ENCODE assay signal across 17 mouse cellular contexts in genomic region chr4:62520892-62521400, GRCm38 (mm10). TPM values are rescaled to one million over a fixed set of nuclear protein-coding genes. Genes with fewer than 3 reads are reported as not detected.
A peak's percentile ranks its signal among the peaks of the same experiment; 100 is the strongest.
DNase-seq lines count a peak whose midpoint lies in the region; ATAC-seq and TF ChIP-seq lines count a peak whose summit lies in the region.
"Had no signal": no experiment of that assay in that cellular context is flagged by ENCODE, and none has a peak within 500 bp of the region (broad histone marks: within the 10 kb centered on the region; RNA-seq: fewer than 3 reads in every experiment).

No protein-coding gene starts in this region.

- no peak for TF ChIP-seq CTCF in gastrocnemius, adult 2 months (IDR thresholded peaks at IDR 0.05)

- intact Hi-C loops in gastrocnemius, adult 2 months (cut with DNase I) = loop anchor here (5.0 kb wide), 1 partner anchor 114 kb away; the partner anchor contains the start of genes Cdc26 and Prpf4
- intact Hi-C loops in gastrocnemius, postnatal 14 days (cut with DNase I; ENCODE audit: low total_unique reads) = no loop called here

- 91% methylated on average over 2 of the region's 2 CpGs for WGBS in midbrain, embryonic 10.5 days
- 85% methylated on average over 2 of the region's 2 CpGs for WGBS in midbrain, embryonic 13.5 days
- 79% methylated on average over 2 of the region's 2 CpGs for WGBS in liver, embryonic 11.5 days
- 67% methylated on average over 2 of the region's 2 CpGs for WGBS in stomach, embryonic 16.5 days

- ATAC-seq in midbrain, embryonic 13.5 days = no peak
- no peak for ATAC-seq in liver, embryonic 11.5 days (replicated peaks; ENCODE audit: low FRiP score)
- ATAC-seq in stomach, embryonic 16.5 days (ENCODE audit: insufficient read depth, low FRiP score) = no peak

- H3K36me3 ChIP-seq in midbrain, embryonic 10.5 days = peaks cover 24% of the 10 kb centered on the region
- H3K36me3 ChIP-seq in midbrain, embryonic 13.5 days = peaks cover 8% of the 10 kb centered on the region
- peaks cover 11% of the 10 kb centered on the region for H3K36me3 ChIP-seq in liver, embryonic 11.5 days (ENCODE audit: control insufficient read depth, insufficient read depth, low read length)
- no peaks in the 10 kb centered on the region for H3K36me3 ChIP-seq in stomach, embryonic 16.5 days (ENCODE audit: control insufficient read depth, insufficient read depth, low read length)

- no peaks in the 10 kb centered on the region for H3K9me3 ChIP-seq in midbrain, embryonic 10.5 days (replicated peaks)
- H3K9me3 ChIP-seq in midbrain, embryonic 13.5 days = no peaks in the 10 kb centered on the region
- H3K9me3 ChIP-seq in liver, embryonic 11.5 days (ENCODE audit: control insufficient read depth, low read length) = no peaks in the 10 kb centered on the region
- no peaks in the 10 kb centered on the region for H3K9me3 ChIP-seq in stomach, embryonic 16.5 days (replicated peaks; ENCODE audit: control insufficient read depth, low read length)

- H3K27ac ChIP-seq in gastrocnemius, adult 2 months = peak overlapping the region; percentile 95; the same call in 1 of the 2 replicates
- no peak overlapping the region for H3K27ac ChIP-seq in midbrain, embryonic 10.5 days (replicated peaks)
- H3K27ac ChIP-seq in midbrain, embryonic 13.5 days = no peak overlapping the region
- H3K27ac ChIP-seq in liver, embryonic 11.5 days (ENCODE audit: low read depth, low read length) = peak overlapping the region; percentile 93; the same call in 1 of the 2 replicates
- H3K27ac ChIP-seq in stomach, embryonic 16.5 days (ENCODE audit: low read length) = peak overlapping the region; percentile 73; the same call in 1 of the 2 replicates

- no peak overlapping the region; the same call in 1 of the 2 replicates for H3K9ac ChIP-seq in midbrain, embryonic 13.5 days (replicated peaks)
- H3K9ac ChIP-seq in liver, embryonic 11.5 days (ENCODE audit: low read depth, low read length) = no peak overlapping the region
- no peak overlapping the region for H3K9ac ChIP-seq in stomach, embryonic 16.5 days (ENCODE audit: low read length)

- DNase-seq in gastrocnemius, adult 2 months = no peak
- no peak for DNase-seq in gastrocnemius, postnatal 14 days
- no peak for DNase-seq in midbrain, embryonic 10.5 days (ENCODE audit: low spot score)
- no peak for DNase-seq in liver, embryonic 11.5 days (ENCODE audit: low spot score)
- no peak for DNase-seq in layer of hippocampus, postnatal 14 days (ENCODE audit: low spot score in 2 of 2)
- DNase-seq in cerebellum, adult 9-10 months = no peak
- DNase-seq: adrenal gland, adult 2 months; cerebellum, adult 2 months; kidney, postnatal 14 days; layer of hippocampus, postnatal 36 days; lung, postnatal 4 days; midbrain, embryonic 14.5 days; right cerebral cortex, adult 18-20 months; spleen, adult 18-20 months; thymus, adult 18-20 months had no signal

- no peak overlapping the region for H3K4me2 ChIP-seq in midbrain, embryonic 13.5 days (replicated peaks)
- H3K4me2 ChIP-seq in liver, embryonic 11.5 days = peak overlapping the region; percentile 77
- peak overlapping the region; percentile 81; the same call in 1 of the 2 replicates for H3K4me2 ChIP-seq in stomach, embryonic 16.5 days (ENCODE audit: low read depth, low read length)

- peaks cover 53% of the 10 kb centered on the region for H3K4me1 ChIP-seq in midbrain, embryonic 10.5 days
- H3K4me1 ChIP-seq in midbrain, embryonic 13.5 days (replicated peaks) = peaks cover 31% of the 10 kb centered on the region
- H3K4me1 ChIP-seq in liver, embryonic 11.5 days (replicated peaks; ENCODE audit: control insufficient read depth, insufficient read depth, low read length) = peaks cover 32% of the 10 kb centered on the region
- peaks cover 38% of the 10 kb centered on the region for H3K4me1 ChIP-seq in stomach, embryonic 16.5 days (ENCODE audit: control insufficient read depth, insufficient read depth, low read length)

- H3K4me3 ChIP-seq in gastrocnemius, adult 2 months = no peak overlapping the region
- H3K4me3 ChIP-seq in midbrain, embryonic 10.5 days = peak overlapping the region; percentile 82; the same call in 1 of the 2 replicates
- H3K4me3 ChIP-seq in midbrain, embryonic 13.5 days (replicated peaks) = no peak overlapping the region
- H3K4me3 ChIP-seq in liver, embryonic 11.5 days (ENCODE audit: low read depth, low read length) = no peak overlapping the region
- no peak overlapping the region for H3K4me3 ChIP-seq in stomach, embryonic 16.5 days (replicated peaks; ENCODE audit: low read length)

- no peaks in the 10 kb centered on the region for H3K27me3 ChIP-seq in midbrain, embryonic 10.5 days (ENCODE audit: low read depth, poor library complexity, severe bottlenecking)
- no peaks in the 10 kb centered on the region for H3K27me3 ChIP-seq in midbrain, embryonic 13.5 days
- H3K27me3 ChIP-seq in liver, embryonic 11.5 days (replicated peaks; ENCODE audit: control insufficient read depth, insufficient read depth, low read length) = no peaks in the 10 kb centered on the region
- no peaks in the 10 kb centered on the region for H3K27me3 ChIP-seq in stomach, embryonic 16.5 days (ENCODE audit: control insufficient read depth, insufficient read depth, low read length)

RNA-seq across cellular contexts. Expression of gene Alad, which starts 1.2 kb away (rescaled TPM):
- 10 to 100 TPM; 21.7 to 32.8 TPM for total RNA-seq in gastrocnemius, adult 2 months (2021)
- total RNA-seq in gastrocnemius, postnatal 14 days (2021) = 10 to 100 TPM; 21.9 to 22.1 TPM
- polyA plus RNA-seq in midbrain, embryonic 10.5 days (2016; fragmentation: Nextera tagmentation; extraction: Ambion mirVana) = 120 and 123 TPM in 2 replicates
- 59.8 and 65.4 TPM in 2 replicates for polyA plus RNA-seq in midbrain, embryonic 13.5 days (2015; fragmentation: Nextera tagmentation; extraction: Ambion mirVana)
- polyA plus RNA-seq in liver, embryonic 11.5 days (2014; fragmentation: Nextera tagmentation; extraction: Ambion mirVana) = 468 and 489 TPM in 2 replicates
- 144 and 150 TPM in 2 replicates for polyA plus RNA-seq in stomach, embryonic 16.5 days (2015; fragmentation: Nextera tagmentation; extraction: Ambion mirVana)
- total RNA-seq in layer of hippocampus, postnatal 14 days (2021) = 10 to 100 TPM; 21.7 to 27.6 TPM

RNA-seq across cellular contexts. Expression of gene Pole3, which starts 3.9 kb away (rescaled TPM):
- 10 to 100 TPM; 15.5 to 18.5 TPM for total RNA-seq in gastrocnemius, adult 2 months (2021)
- total RNA-seq in gastrocnemius, postnatal 14 days (2021) = 10 to 100 TPM; 15.8 to 16.9 TPM
- polyA plus RNA-seq in midbrain, embryonic 10.5 days (2016; fragmentation: Nextera tagmentation; extraction: Ambion mirVana) = 140 and 142 TPM in 2 replicates
- polyA plus RNA-seq in midbrain, embryonic 13.5 days (2015; fragmentation: Nextera tagmentation; extraction: Ambion mirVana) = 81.3 and 87.2 TPM in 2 replicates
- 102 and 106 TPM in 2 replicates for polyA plus RNA-seq in liver, embryonic 11.5 days (2014; fragmentation: Nextera tagmentation; extraction: Ambion mirVana)
- 76.0 and 77.8 TPM in 2 replicates for polyA plus RNA-seq in stomach, embryonic 16.5 days (2015; fragmentation: Nextera tagmentation; extraction: Ambion mirVana)
- total RNA-seq in layer of hippocampus, postnatal 14 days (2021) = 10 to 100 TPM; 23.8 to 26.3 TPM

RNA-seq across cellular contexts. Expression of gene 4933430I17Rik, which starts 4.2 kb away (rescaled TPM):
- total RNA-seq in gastrocnemius, adult 2 months (2021) = under 1 TPM in 1 of 2 experiments, not detected in 1; 0.17 TPM
- under 1 TPM; 0.33 to 0.45 TPM for total RNA-seq in gastrocnemius, postnatal 14 days (2021)
- polyA plus RNA-seq in midbrain, embryonic 10.5 days (2016; fragmentation: Nextera tagmentation; extraction: Ambion mirVana) = 1.5 and 1.7 TPM in 2 replicates
- polyA plus RNA-seq in midbrain, embryonic 13.5 days (2015; fragmentation: Nextera tagmentation; extraction: Ambion mirVana) = 1.1 and 1.5 TPM in 2 replicates
- polyA plus RNA-seq in liver, embryonic 11.5 days (2014; fragmentation: Nextera tagmentation; extraction: Ambion mirVana) = 0.36 and 0.49 TPM in 2 replicates
- 0.31 TPM in 1 of 2 replicates, not detected in the other for polyA plus RNA-seq in stomach, embryonic 16.5 days (2015; fragmentation: Nextera tagmentation; extraction: Ambion mirVana)
- under 1 TPM; 0.30 to 0.57 TPM for total RNA-seq in layer of hippocampus, postnatal 14 days (2021)

RNA-seq across cellular contexts. Expression of gene Hdhd3, which starts 17.7 kb away (rescaled TPM):
- 1 to 10 TPM; 1.3 to 1.6 TPM for total RNA-seq in gastrocnemius, adult 2 months (2021)
- total RNA-seq in gastrocnemius, postnatal 14 days (2021) = 1 to 10 TPM; 3.1 to 3.5 TPM
- 10.9 and 13.3 TPM in 2 replicates for polyA plus RNA-seq in midbrain, embryonic 10.5 days (2016; fragmentation: Nextera tagmentation; extraction: Ambion mirVana)
- 13.2 and 14.3 TPM in 2 replicates for polyA plus RNA-seq in midbrain, embryonic 13.5 days (2015; fragmentation: Nextera tagmentation; extraction: Ambion mirVana)
- 10.1 and 10.9 TPM in 2 replicates for polyA plus RNA-seq in liver, embryonic 11.5 days (2014; fragmentation: Nextera tagmentation; extraction: Ambion mirVana)
- 30.0 and 32.1 TPM in 2 replicates for polyA plus RNA-seq in stomach, embryonic 16.5 days (2015; fragmentation: Nextera tagmentation; extraction: Ambion mirVana)
- 10 to 100 TPM; 10.0 to 10.9 TPM for total RNA-seq in layer of hippocampus, postnatal 14 days (2021)

RNA-seq across cellular contexts. Expression of gene Rgs3, which starts 38.7 kb away (rescaled TPM):
- total RNA-seq in gastrocnemius, adult 2 months (2021) = 10 to 100 TPM in 1 of 2 experiments, 1 to 10 TPM in 1; 8.6 to 10.3 TPM
- total RNA-seq in gastrocnemius, postnatal 14 days (2021) = 10 to 100 TPM; 17.2 to 18.5 TPM
- polyA plus RNA-seq in midbrain, embryonic 10.5 days (2016; fragmentation: Nextera tagmentation; extraction: Ambion mirVana) = 29.4 and 41.1 TPM in 2 replicates
- polyA plus RNA-seq in midbrain, embryonic 13.5 days (2015; fragmentation: Nextera tagmentation; extraction: Ambion mirVana) = 65.9 and 70.0 TPM in 2 replicates
- 9.7 and 12.3 TPM in 2 replicates for polyA plus RNA-seq in liver, embryonic 11.5 days (2014; fragmentation: Nextera tagmentation; extraction: Ambion mirVana)
- 51.4 and 55.2 TPM in 2 replicates for polyA plus RNA-seq in stomach, embryonic 16.5 days (2015; fragmentation: Nextera tagmentation; extraction: Ambion mirVana)
- total RNA-seq in layer of hippocampus, postnatal 14 days (2021) = 10 to 100 TPM; 24.4 to 26.5 TPM

Comparison
In these comparisons a context has a peak if more than half of its experiments do, and no peak if none do; other contexts are left out.
1. H3K27ac ChIP-seq: peak in gastrocnemius, adult 2 months (single experiment), liver, embryonic 11.5 days (single experiment) and stomach, embryonic 16.5 days (single experiment); none in midbrain, embryonic 10.5 days (single experiment) and midbrain, embryonic 13.5 days (single experiment).